Mouse (Mus musculus): ENCODE measurements around the gene Arhgap17. TPM values are rescaled to one million over a fixed set of nuclear protein-coding genes. Genes with fewer than 3 reads are reported as not detected.

Arhgap17 gene
- total and polyA plus RNA-seq, 3 experiments, result 21.1 to 133 (median 80.8) TPM

GRCm38 (mm10) chr7:123254196-123254970, 115.3 kb downstream of the Arhgap17 start:
- Histone ChIP-seq H3K9me3 (replicated peaks) (no peaks in the 10 kb centered on the region), H3K4me3 (ENCODE audit: low read depth, low read length) (no peak overlapping the region), H3K36me3 (replicated peaks) (no peaks in the 10 kb centered on the region), H3K27me3 (ENCODE audit: insufficient read depth, low read length) (peaks cover 11% of the 10 kb centered on the region; the same call in 1 of the 2 replicates), H3K4me1 (ENCODE audit: insufficient read depth, low read depth, low read length) (no peaks in the 10 kb centered on the region)
- no peak for ATAC-seq (ENCODE audit: extremely low read depth, insufficient number of reproducible peaks, low FRiP score, poor library complexity, severe bottlenecking)
- TF ChIP-seq GATA1 (IDR thresholded peaks at IDR 0.05; ENCODE audit: borderline replicate concordance, low read length) (no peak), POLR2AphosphoS5 (IDR thresholded peaks at IDR 0.05; ENCODE audit: insufficient replicate concordance, low read depth, low read length) (no peak), TAL1 (conservative IDR thresholded peaks at IDR 0.05; ENCODE audit: low read depth, low read length) (no peak), GATA2 (IDR thresholded peaks at IDR 0.05; ENCODE audit: borderline replicate concordance, low read depth, low read length) (no peak), CTCF (IDR thresholded peaks at IDR 0.05; ENCODE audit: low read depth, low read length) (no peak)
- DNase-seq (ENCODE audit: low spot score), result no peak

DNA sequence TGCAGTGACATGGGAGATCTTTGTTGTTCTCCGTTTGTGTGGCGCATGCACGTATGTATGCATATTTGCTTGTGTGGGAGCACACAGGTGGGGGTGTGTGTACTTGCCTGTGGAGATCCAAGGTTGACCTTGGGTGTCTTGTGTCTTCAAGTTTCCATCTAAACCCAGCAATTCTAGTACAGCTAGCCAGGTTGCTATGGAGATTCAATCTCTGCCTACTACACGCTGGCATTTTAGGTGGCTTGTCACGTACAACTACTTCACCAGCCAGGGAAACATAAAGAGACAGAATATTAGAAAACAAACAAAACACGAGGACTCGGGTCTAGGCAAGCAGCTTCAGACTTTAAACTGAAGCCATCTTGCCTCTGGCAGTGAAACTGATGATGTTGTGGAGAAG, 116.3 kb downstream of the Arhgap17 start:
- no peak for DNase-seq (ENCODE audit: low spot score)
- H3K4me3 ChIP-seq (ENCODE audit: low read depth, low read length), result no peak overlapping the region
- H3K9me3 ChIP-seq (replicated peaks), result no peaks in the 10 kb centered on the region
- H3K36me3 ChIP-seq (replicated peaks), result no peaks in the 10 kb centered on the region
- no peaks in the 10 kb centered on the region for H3K4me1 ChIP-seq (ENCODE audit: insufficient read depth, low read depth, low read length)
- ATAC-seq (ENCODE audit: extremely low read depth, insufficient number of reproducible peaks, low FRiP score, poor library complexity, severe bottlenecking), result no peak
- H3K27me3 ChIP-seq (ENCODE audit: insufficient read depth, low read length), result peaks cover 11% of the 10 kb centered on the region; the same call in 1 of the 2 replicates
- TF ChIP-seq CTCF (IDR thresholded peaks at IDR 0.05; ENCODE audit: low read depth, low read length) (no peak), GATA1 (IDR thresholded peaks at IDR 0.05; ENCODE audit: borderline replicate concordance, low read length) (no peak)

GRCm38 (mm10) chr7:123251343-123251742, 118.4 kb downstream of the Arhgap17 start:
- DNase-seq (ENCODE audit: low spot score), result no peak
- TF ChIP-seq GATA2 (IDR thresholded peaks at IDR 0.05; ENCODE audit: borderline replicate concordance, low read depth, low read length) (no peak), GATA1 (IDR thresholded peaks at IDR 0.05; ENCODE audit: borderline replicate concordance, low read length) (no peak), TAL1 (conservative IDR thresholded peaks at IDR 0.05; ENCODE audit: low read depth, low read length) (no peak), CTCF (IDR thresholded peaks at IDR 0.05; ENCODE audit: low read depth, low read length) (no peak), POLR2AphosphoS5 (IDR thresholded peaks at IDR 0.05; ENCODE audit: insufficient replicate concordance, low read depth, low read length) (no peak)

GRCm38 (mm10) chr7:123248166-123248565, 121.5 kb downstream of the Arhgap17 start:
- 0 out of 2 replicates have a peak, but pooled peaks cover 3% of the 10 kb centered on the region for H3K4me1 ChIP-seq (ENCODE audit: insufficient read depth, low read depth, low read length)
- no peak for ATAC-seq (ENCODE audit: extremely low read depth, insufficient number of reproducible peaks, low FRiP score, poor library complexity, severe bottlenecking)
- H3K9me3 ChIP-seq (replicated peaks), result no peaks in the 10 kb centered on the region
- no peak for DNase-seq (ENCODE audit: low spot score)
- H3K4me3 ChIP-seq (ENCODE audit: low read depth, low read length), result no peak overlapping the region
- TF ChIP-seq POLR2AphosphoS5 (IDR thresholded peaks at IDR 0.05; ENCODE audit: insufficient replicate concordance, low read depth, low read length) (no peak), TAL1 (conservative IDR thresholded peaks at IDR 0.05; ENCODE audit: low read depth, low read length) (no peak), GATA1 (IDR thresholded peaks at IDR 0.05; ENCODE audit: borderline replicate concordance, low read length) (no peak), CTCF (IDR thresholded peaks at IDR 0.05; ENCODE audit: low read depth, low read length) (no peak)
- H3K36me3 ChIP-seq (replicated peaks), result no peaks in the 10 kb centered on the region
- H3K27me3 ChIP-seq (ENCODE audit: insufficient read depth, low read length), result 0 out of 2 replicates have a peak, but pooled peaks cover 3% of the 10 kb centered on the region

More at GRCm38 (mm10) chr7:123251343-123251742, 118.4 kb downstream of the Arhgap17 start:
- H3K36me3 ChIP-seq (replicated peaks), result no peaks in the 10 kb centered on the region
- peaks cover 6% of the 10 kb centered on the region; the same call in 1 of the 2 replicates for H3K27me3 ChIP-seq (ENCODE audit: insufficient read depth, low read length)
- H3K9me3 ChIP-seq (replicated peaks), result no peaks in the 10 kb centered on the region
- H3K4me3 ChIP-seq (ENCODE audit: low read depth, low read length), result no peak overlapping the region
- ATAC-seq (ENCODE audit: extremely low read depth, insufficient number of reproducible peaks, low FRiP score, poor library complexity, severe bottlenecking), result no peak
- 0 out of 2 replicates have a peak, but pooled peaks cover 3% of the 10 kb centered on the region for H3K4me1 ChIP-seq (ENCODE audit: insufficient read depth, low read depth, low read length)

DNA sequence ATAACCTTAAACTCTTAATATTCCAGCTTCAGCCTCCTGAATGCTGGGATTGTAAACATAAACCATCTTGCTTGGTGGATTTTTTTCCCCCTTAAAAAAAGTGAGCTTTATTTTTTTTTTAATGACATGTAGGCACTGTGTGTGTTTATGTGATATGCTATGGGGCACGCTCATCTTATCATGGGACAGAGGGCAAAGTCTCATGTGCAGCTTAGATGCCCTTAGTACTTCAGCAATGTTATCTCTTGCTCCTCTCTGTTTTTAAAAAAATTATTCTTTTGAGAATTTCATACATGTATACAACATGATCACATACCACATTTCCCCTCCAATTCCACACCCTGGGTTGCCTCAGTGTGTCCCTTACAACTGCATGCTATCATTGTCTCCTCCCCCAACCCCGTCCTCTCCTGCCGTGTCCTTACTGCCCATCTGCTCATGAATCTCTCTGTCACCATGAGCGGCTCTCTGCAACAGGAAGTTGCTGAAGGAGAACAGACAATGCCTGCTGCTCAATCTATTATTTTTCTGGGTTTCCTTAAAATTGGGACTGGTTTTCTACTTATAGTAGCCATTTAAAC, 123.1 kb downstream of the Arhgap17 start:
- ATAC-seq (ENCODE audit: extremely low read depth, insufficient number of reproducible peaks, low FRiP score, poor library complexity, severe bottlenecking) (no peak), DNase-seq (ENCODE audit: low spot score) (no peak)
- H3K36me3 ChIP-seq (replicated peaks), result no peaks in the 10 kb centered on the region
- no peak overlapping the region for H3K4me3 ChIP-seq (ENCODE audit: low read depth, low read length)
- H3K4me1 ChIP-seq (ENCODE audit: insufficient read depth, low read depth, low read length), result 0 out of 2 replicates have a peak, but pooled peaks cover 3% of the 10 kb centered on the region
- H3K9me3 ChIP-seq (replicated peaks), result no peaks in the 10 kb centered on the region
- TF ChIP-seq CTCF (IDR thresholded peaks at IDR 0.05; ENCODE audit: low read depth, low read length), result no peak
- TF ChIP-seq GATA2 (IDR thresholded peaks at IDR 0.05; ENCODE audit: borderline replicate concordance, low read depth, low read length), result no peak
- no peak for TF ChIP-seq POLR2AphosphoS5 (IDR thresholded peaks at IDR 0.05; ENCODE audit: insufficient replicate concordance, low read depth, low read length)
- TF ChIP-seq TAL1 (conservative IDR thresholded peaks at IDR 0.05; ENCODE audit: low read depth, low read length), result no peak
- no peak for TF ChIP-seq GATA1 (IDR thresholded peaks at IDR 0.05; ENCODE audit: borderline replicate concordance, low read length)
- 0 out of 2 replicates have a peak, but pooled peaks cover 3% of the 10 kb centered on the region for H3K27me3 ChIP-seq (ENCODE audit: insufficient read depth, low read length)

DNA sequence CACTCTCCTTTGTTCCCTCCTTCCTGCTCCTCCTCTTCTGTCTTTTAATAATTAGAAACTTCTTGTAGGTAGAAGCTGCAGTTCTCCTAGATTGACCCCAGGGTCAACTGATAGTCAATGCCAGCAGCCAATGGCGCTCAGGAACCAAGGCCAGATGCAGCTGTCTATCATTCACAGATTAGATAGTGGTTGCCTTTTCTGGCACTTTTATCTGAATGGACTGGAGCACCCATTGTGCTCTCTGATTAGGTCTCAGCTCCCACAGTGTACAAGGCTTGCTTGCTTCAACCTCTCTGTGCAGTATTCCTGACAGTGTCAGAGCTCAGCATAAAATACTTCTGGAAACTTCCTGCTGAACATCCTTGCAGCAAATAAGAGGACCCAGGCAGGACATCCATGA, 124.9 kb downstream of the Arhgap17 start:
- Histone ChIP-seq H3K27me3 (ENCODE audit: insufficient read depth, low read length) (0 out of 2 replicates have a peak, but pooled peaks cover 2% of the 10 kb centered on the region), H3K4me3 (ENCODE audit: low read depth, low read length) (no peak overlapping the region), H3K36me3 (replicated peaks) (no peaks in the 10 kb centered on the region), H3K9me3 (replicated peaks) (no peaks in the 10 kb centered on the region), H3K4me1 (ENCODE audit: insufficient read depth, low read depth, low read length) (0 out of 2 replicates have a peak, but pooled peaks cover 3% of the 10 kb centered on the region)
- ATAC-seq (ENCODE audit: extremely low read depth, insufficient number of reproducible peaks, low FRiP score, poor library complexity, severe bottlenecking) (no peak), DNase-seq (ENCODE audit: low spot score) (no peak)
- TF ChIP-seq GATA2 (IDR thresholded peaks at IDR 0.05; ENCODE audit: borderline replicate concordance, low read depth, low read length), result no peak
- no peak for TF ChIP-seq CTCF (IDR thresholded peaks at IDR 0.05; ENCODE audit: low read depth, low read length)
- TF ChIP-seq TAL1 (conservative IDR thresholded peaks at IDR 0.05; ENCODE audit: low read depth, low read length), result no peak
- TF ChIP-seq GATA1 (IDR thresholded peaks at IDR 0.05; ENCODE audit: borderline replicate concordance, low read length), result no peak
- no peak for TF ChIP-seq POLR2AphosphoS5 (IDR thresholded peaks at IDR 0.05; ENCODE audit: insufficient replicate concordance, low read depth, low read length)
